Mouse (Mus musculus) kidney, postnatal 0 days (tissue): Measurements from ENCODE around the gene Ano9. TPM values are rescaled to one million over a fixed set of nuclear protein-coding genes. Genes with fewer than 3 reads are reported as not detected.

ENCODE experiments used
- ATAC-seq: fragments of 200-750 bp; cut with Nextera tagmentation; replicated peaks from 2 replicates; pipeline ENCODE4 v1.8.0; 2017; ENCODE audit warnings: low read depth, moderate number of reproducible peaks, moderate TSS enrichment, moderate library complexity; ENCODE audit not compliant: low FRiP score
- DNase-seq: peaks from one replicate; pipeline ENCODE4 v3.0.0-alpha.2; 2016; ENCODE audit warnings: low spot score
- H3K27ac ChIP-seq: fragments of 300-500 bp; sonication (generic); 2 replicates; pipeline ENCODE4 v1.5.1; 2014; ENCODE audit warnings: mild to moderate bottlenecking
- H3K27me3 ChIP-seq: fragments of 300-500 bp; sonication (generic); 2 replicates; pipeline ENCODE4 v1.6.1; 2014; ENCODE audit warnings: low read length, mixed read lengths; ENCODE audit not compliant: insufficient read depth
- H3K36me3 ChIP-seq: fragments of 300-500 bp; sonication (generic); 2 replicates; pipeline ENCODE4 v1.6.1; 2014; ENCODE audit warnings: low read length, mixed read lengths; ENCODE audit not compliant: insufficient read depth
- H3K4me1 ChIP-seq: fragments of 300-500 bp; sonication (generic); replicated peaks from 2 replicates; pipeline ENCODE4 v1.6.1; 2014; ENCODE audit warnings: antibody characterized with exemption, low read length, mixed read lengths; ENCODE audit not compliant: insufficient read depth
- H3K4me2 ChIP-seq: fragments of 300-500 bp; sonication (generic); 2 replicates; pipeline ENCODE4 v1.6.1; 2014; ENCODE audit warnings: mild to moderate bottlenecking, low read length, moderate library complexity, mixed read lengths
- H3K4me3 ChIP-seq: fragments of 300-500 bp; sonication (generic); replicated peaks from 2 replicates; pipeline ENCODE4 v1.5.1; 2014; ENCODE audit warnings: low read depth, low read length
- H3K9ac ChIP-seq: fragments of 300-500 bp; sonication (generic); 2 replicates; pipeline ENCODE4 v1.6.1; 2014; ENCODE audit warnings: low read depth, low read length
- H3K9me3 ChIP-seq: fragments of 300-500 bp; sonication (generic); replicated peaks from 2 replicates; pipeline ENCODE4 v1.6.1; 2016; ENCODE audit warnings: low read length, inconsistent platforms, mixed read lengths
- CTCF ChIP-seq: IDR thresholded peaks from 2 replicates; pipeline ENCODE4 v1.5.1; 2016; ENCODE audit warnings: antibody characterized with exemption, low read depth, mild to moderate bottlenecking, moderate library complexity
- WGBS: fragments of 180-500 bp; shearing (Covaris S2); extraction: QIAGEN DNeasy Blood & Tissue Kit; methylation state at CpG from one replicate; pipeline ENCODE4 v1.1.7; 2014; 5-methylcytosine and 5-hydroxymethylcytosine counted together
- polyA plus RNA-seq: library from polyadenylated mRNA; unstranded; fragments of >200 nt; fragmentation: Nextera tagmentation; extraction: Ambion mirVana; gene quantifications from 2 replicates; pipeline ENCODE4 v1.2.1, GENCODE M21; 2015

The Ano9 gene
- polyA plus RNA-seq, 1 experiment from 2014 or later: 6.9 TPM

DNA sequence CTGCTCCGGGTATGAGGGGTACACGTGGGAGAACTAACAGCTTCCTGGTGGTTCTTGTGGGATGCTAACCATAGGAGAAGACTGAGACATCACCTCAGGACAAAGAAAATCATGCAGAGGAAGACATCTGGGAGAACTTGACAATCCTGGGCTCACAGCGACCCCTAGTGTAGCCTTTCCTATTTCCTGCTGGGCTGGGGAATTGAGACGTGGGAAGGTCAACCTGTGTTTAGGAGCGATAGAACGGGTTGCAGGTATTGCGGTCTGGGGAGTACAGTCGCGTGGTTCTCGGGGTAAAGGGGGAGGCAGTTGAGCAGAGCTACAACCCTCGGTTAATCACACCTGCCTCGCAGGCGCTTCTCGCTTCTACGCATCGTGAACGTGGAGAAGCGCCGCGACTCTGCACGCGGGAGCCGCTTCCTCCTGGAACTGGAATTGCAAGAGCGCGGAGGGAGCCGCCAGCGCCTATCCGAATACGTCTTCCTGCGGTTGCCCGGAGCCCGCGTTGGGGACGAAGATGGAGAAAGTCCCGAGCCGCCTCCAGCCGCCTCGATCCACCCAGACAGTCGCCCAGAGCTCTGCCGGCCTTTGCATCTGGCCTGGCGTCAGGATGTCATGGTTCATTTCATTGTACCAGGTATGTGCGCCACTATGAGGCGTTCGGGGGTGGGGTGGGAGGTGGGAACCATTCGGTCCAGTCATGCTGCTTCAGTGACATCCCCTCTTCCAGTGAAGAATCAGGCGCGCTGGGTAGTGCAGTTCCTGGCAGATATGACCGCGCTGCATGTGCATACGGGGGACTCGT lies 47.3 kb downstream of the Ano9 start:
- Histone ChIP-seq H3K36me3 (no peaks in the 10 kb centered on the region), H3K27ac (no peak overlapping the region), H3K4me3 (peak overlapping the region; percentile 23), H3K9me3 (no peaks in the 10 kb centered on the region), H3K4me2 (peak overlapping the region; percentile 71), H3K27me3 (peaks cover 10% of the 10 kb centered on the region; the same call in 1 of the 2 replicates), H3K4me1 (0 out of 2 replicates have a peak, but pooled peaks cover 10% of the 10 kb centered on the region), H3K9ac (peak overlapping the region; percentile 49; the same call in 1 of the 2 replicates)
- ATAC-seq: peak; percentile 25; the same call in 1 of the 2 replicates
- WGBS: under 1% methylated on average over 51 of the region's 51 CpGs
- peak; percentile 89 for TF ChIP-seq CTCF
- DNase-seq: peak; percentile 85

- ATAC-seq (no peak), DNase-seq (no peak)
- H3K9me3 ChIP-seq: no peaks in the 10 kb centered on the region
- H3K4me2 ChIP-seq: no peak overlapping the region
- no peak overlapping the region for H3K27ac ChIP-seq
- TF ChIP-seq CTCF: no peak
- 72% methylated on average over 19 of the region's 19 CpGs for WGBS
- H3K27me3 ChIP-seq: peaks cover 10% of the 10 kb centered on the region; the same call in 1 of the 2 replicates
- no peak overlapping the region for H3K9ac ChIP-seq
- no peak overlapping the region for H3K4me3 ChIP-seq
- 0 out of 2 replicates have a peak, but pooled peaks cover 10% of the 10 kb centered on the region for H3K4me1 ChIP-seq
- H3K36me3 ChIP-seq: no peaks in the 10 kb centered on the region
Observed at GRCm38 (mm10) chr7:141068351-141068750, 49.3 kb downstream of the Ano9 start.

- Histone ChIP-seq H3K4me1 (peaks cover 11% of the 10 kb centered on the region), H3K9ac (no peak overlapping the region), H3K9me3 (no peaks in the 10 kb centered on the region), H3K27me3 (no peaks in the 10 kb centered on the region; the same call in 1 of the 2 replicates), H3K36me3 (no peaks in the 10 kb centered on the region), H3K4me3 (no peak overlapping the region), H3K27ac (no peak overlapping the region), H3K4me2 (no peak overlapping the region)
- TF ChIP-seq CTCF: no peak
- DNase-seq: no peak
- ATAC-seq: no peak
- WGBS: 83% methylated on average over 7 of the region's 7 CpGs
Observed at GRCm38 (mm10) chr7:141064576-141064975, 53.0 kb downstream of the Ano9 start.

- ATAC-seq: no peak; the same call in 1 of the 2 replicates
Observed at GRCm38 (mm10) chr7:141064175-141064574, 53.4 kb downstream of the Ano9 start.

DNA sequence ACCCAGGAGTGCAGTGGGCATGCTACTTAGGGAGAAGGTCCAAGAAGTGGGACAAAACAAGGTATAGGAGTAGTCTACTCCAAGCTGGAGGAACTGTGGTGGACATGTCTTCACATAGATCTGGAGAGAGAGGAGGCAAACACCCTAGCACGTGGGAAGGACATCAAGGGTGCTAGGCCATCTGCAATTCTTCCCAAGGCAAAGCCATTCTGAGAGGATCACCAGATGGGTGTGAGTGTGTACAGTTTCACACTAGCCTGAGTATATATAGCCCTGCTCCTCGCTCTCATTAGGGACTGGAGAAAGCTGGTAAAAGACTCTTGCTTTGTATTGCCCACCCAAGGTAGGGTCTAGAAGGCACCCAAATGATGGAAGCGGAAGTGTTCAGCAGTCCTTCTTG lies 54.3 kb downstream of the Ano9 start:
- DNase-seq (no peak), ATAC-seq (no peak)
- no peaks in the 10 kb centered on the region; the same call in 1 of the 2 replicates for H3K27me3 ChIP-seq
- no peaks in the 10 kb centered on the region for H3K9me3 ChIP-seq
- no peaks in the 10 kb centered on the region for H3K36me3 ChIP-seq
- H3K4me2 ChIP-seq: no peak overlapping the region
- H3K9ac ChIP-seq: no peak overlapping the region
- peaks cover 11% of the 10 kb centered on the region for H3K4me1 ChIP-seq
- H3K4me3 ChIP-seq: no peak overlapping the region
- WGBS: 81% methylated on average over 3 of the region's 3 CpGs
- no peak overlapping the region for H3K27ac ChIP-seq
- no peak for TF ChIP-seq CTCF

More at GRCm38 (mm10) chr7:141064175-141064574, 53.4 kb downstream of the Ano9 start:
- no peak overlapping the region for H3K4me2 ChIP-seq
- 71% methylated on average over 7 of the region's 7 CpGs for WGBS
- no peaks in the 10 kb centered on the region for H3K9me3 ChIP-seq
- no peak for DNase-seq
- no peak overlapping the region for H3K4me3 ChIP-seq
- H3K36me3 ChIP-seq: no peaks in the 10 kb centered on the region
- H3K4me1 ChIP-seq: peaks cover 11% of the 10 kb centered on the region
- H3K27ac ChIP-seq: no peak overlapping the region
- no peaks in the 10 kb centered on the region; the same call in 1 of the 2 replicates for H3K27me3 ChIP-seq
- H3K9ac ChIP-seq: no peak overlapping the region
- TF ChIP-seq CTCF: no peak

- Histone ChIP-seq H3K4me1 (peaks cover 11% of the 10 kb centered on the region), H3K27ac (no peak overlapping the region), H3K9me3 (no peaks in the 10 kb centered on the region), H3K27me3 (no peaks in the 10 kb centered on the region; the same call in 1 of the 2 replicates), H3K4me2 (no peak overlapping the region), H3K9ac (no peak overlapping the region), H3K36me3 (no peaks in the 10 kb centered on the region), H3K4me3 (no peak overlapping the region)
- ATAC-seq: no peak
- no peak for TF ChIP-seq CTCF
- 89% methylated on average over 7 of the region's 7 CpGs for WGBS
- no peak for DNase-seq
Observed at GRCm38 (mm10) chr7:141062525-141062924, 55.1 kb downstream of the Ano9 start.
